Mouse (Mus musculus): ENCODE measurements at regions not wholly inside any gene's neighbourhood (a gene's known extent, or its start where the extent isn't known, plus 50 kb on each side); places are given as distances from the start of the nearest gene placed in this dataset. TPM values are rescaled to one million over a fixed set of nuclear protein-coding genes. Genes with fewer than 3 reads are reported as not detected.

Small RNA genes in the stretch of these regions (microRNA-seq; reads per million reads assigned to microRNA genes)
- gene Mir6351 = not detected

Measured in limb, embryonic 11.5 days (tissue).